Mouse (Mus musculus) lung, adult 2 months (tissue): ENCODE measurements at regions not wholly inside any gene's neighbourhood (a gene's known extent, or its start where the extent isn't known, plus 50 kb on each side); places are given as distances from the start of the nearest gene placed in this dataset.

ENCODE experiments used
- DNase-seq: peaks from one replicate; pipeline ENCODE4 v3.0.0; 2022
- H3K4me1 ChIP-seq: fragments of 200-500 bp; 2 replicates; pipeline ENCODE4 v1.6.1; 2011; ENCODE audit warnings: low read length; ENCODE audit not compliant: control insufficient read depth, insufficient read depth
- H3K4me3 ChIP-seq: fragments of 200-500 bp; replicated peaks from 2 replicates; pipeline ENCODE3; 2011; ENCODE audit warnings: low read depth, mild to moderate bottlenecking, control low read depth, low read length; ENCODE audit errors: extremely low read depth
- CTCF ChIP-seq: fragments of 200-500 bp; IDR thresholded peaks from 2 replicates; pipeline ENCODE4 v1.5.1; 2011; ENCODE audit warnings: mild to moderate bottlenecking, low read length, control low read depth; ENCODE audit not compliant: insufficient read depth
- POLR2A ChIP-seq: fragments of 200-500 bp; IDR thresholded peaks from 2 replicates; pipeline ENCODE4 v1.6.1; 2011; ENCODE audit warnings: low read depth, mild to moderate bottlenecking, control low read depth, low read length, borderline replicate concordance; ENCODE audit errors: extremely low read depth
- WGBS: fragments of 180-500 bp; shearing (Covaris S2); methylation state at CpG from one replicate; pipeline ENCODE4 v1.1.7; 2018; 5-methylcytosine and 5-hydroxymethylcytosine counted together

DNA sequence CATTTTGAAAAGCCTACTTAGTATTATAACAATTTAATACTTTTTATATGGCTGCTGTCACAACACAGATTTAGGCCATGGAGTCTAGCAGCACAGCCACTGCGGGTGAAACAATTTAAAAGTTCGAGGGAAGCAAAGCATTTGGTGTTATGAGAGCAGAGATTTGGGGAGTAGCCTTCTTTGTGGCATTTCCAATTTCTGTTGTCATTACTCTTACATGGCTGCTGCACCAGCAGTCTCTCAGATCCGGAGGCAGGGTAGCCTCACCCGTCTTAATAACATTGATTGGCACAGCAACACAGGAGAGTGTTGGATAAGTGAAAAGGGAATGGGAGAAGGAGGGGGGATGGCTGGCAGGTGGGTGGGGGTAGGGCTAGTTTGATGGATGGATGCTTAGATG, 58.5 kb upstream of the Ssx2ip start:
- WGBS, result 79% methylated on average over 4 of the region's 4 CpGs
- Histone ChIP-seq H3K4me3 (no peak overlapping the region), H3K4me1 (no peaks in the 10 kb centered on the region)
- TF ChIP-seq POLR2A (no peak), CTCF (no peak)
- DNase-seq, result no peak

DNA sequence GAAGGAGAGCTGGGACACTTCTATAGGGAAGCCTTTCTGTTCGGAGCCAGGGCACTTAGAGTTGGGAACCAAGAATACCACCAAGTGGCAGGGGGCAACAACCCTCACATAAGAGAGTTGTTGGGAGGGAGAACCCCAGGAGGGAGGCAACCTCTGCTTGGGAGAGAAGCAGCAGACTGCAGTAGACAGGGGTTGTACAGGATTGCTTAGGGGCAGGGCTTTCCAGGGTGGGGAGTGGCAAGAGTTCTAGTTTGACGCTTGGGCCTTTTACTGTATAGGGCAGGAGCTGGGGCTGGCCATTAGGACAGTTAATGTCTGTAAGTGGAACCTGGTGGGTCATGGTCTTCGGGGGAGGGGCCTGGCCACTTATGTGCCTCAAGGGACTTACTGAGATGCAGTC, 57.1 kb upstream of the Ssx2ip start:
- no peak for DNase-seq
- 81% methylated on average over 3 of the region's 3 CpGs for WGBS
- no peak overlapping the region for H3K4me3 ChIP-seq
- TF ChIP-seq POLR2A, result no peak
- no peak for TF ChIP-seq CTCF
- no peaks in the 10 kb centered on the region for H3K4me1 ChIP-seq

DNA sequence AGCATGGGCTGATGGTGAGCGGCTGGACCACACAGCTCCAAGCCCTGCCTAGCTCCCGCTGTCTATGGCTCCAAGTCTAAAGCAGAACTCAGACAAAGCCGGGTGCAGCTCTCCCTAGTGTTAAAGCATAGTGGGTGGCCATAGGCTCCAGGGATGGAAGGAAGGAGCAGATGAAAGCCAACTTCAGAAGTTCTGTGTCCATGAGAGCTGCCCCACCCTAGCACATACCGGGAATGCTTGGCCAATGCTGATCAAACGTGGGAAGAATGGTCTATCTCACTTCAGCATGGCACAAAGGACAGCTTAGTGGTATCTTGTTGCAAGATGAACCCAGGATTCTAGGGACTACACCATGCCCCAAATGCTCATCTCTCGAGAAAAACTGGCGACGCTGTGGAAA, 55.5 kb upstream of the Ssx2ip start:
- DNase-seq, result no peak
- WGBS, result 80% methylated on average over 8 of the region's 8 CpGs
- H3K4me1 ChIP-seq, result no peaks in the 10 kb centered on the region
- no peak overlapping the region for H3K4me3 ChIP-seq
- no peak for TF ChIP-seq POLR2A
- no peak for TF ChIP-seq CTCF

DNA sequence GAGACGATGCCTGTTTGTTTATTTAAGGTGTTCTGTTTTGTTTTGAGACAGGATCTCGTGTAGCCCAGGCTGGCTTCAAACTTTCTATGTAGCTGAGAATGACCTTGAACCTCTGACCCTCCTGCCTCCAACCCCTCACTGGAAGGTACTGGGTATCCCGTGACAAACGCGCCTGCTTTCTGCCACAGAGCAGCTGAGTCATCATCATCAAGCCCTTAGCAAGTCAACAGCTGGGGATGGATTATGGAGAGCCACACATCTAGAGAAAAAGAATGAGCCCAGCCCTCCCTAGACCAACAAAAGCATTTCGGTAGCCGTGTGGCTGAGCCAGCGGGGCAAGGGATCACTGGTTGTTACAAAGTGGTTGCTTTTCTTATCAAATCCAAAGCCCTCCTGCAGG, 55.0 kb upstream of the Ssx2ip start:
- Histone ChIP-seq H3K4me3 (no peak overlapping the region), H3K4me1 (no peaks in the 10 kb centered on the region)
- TF ChIP-seq CTCF (no peak), POLR2A (no peak)
- DNase-seq, result no peak
- 61% methylated on average over 8 of the region's 8 CpGs for WGBS

DNA sequence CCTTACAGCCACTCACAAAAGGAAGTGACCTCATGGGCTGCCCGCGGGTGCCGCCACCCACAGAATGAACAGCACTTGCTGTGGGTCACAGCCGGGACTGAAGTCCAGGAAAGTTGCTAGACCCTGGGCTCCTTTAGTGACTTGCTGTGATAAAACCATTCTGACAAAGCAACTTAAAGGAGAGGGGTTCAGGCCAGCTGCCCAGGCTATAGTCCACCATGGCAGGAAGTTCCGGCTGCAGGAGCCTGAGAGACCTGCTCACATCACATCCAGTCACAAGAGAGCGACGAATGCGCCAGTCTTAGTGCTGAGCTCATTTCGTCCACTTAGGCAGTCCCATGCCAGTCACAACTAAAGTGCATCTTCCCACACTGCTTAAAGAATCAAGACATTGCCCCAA, 54.3 kb upstream of the Ssx2ip start:
- Histone ChIP-seq H3K4me3 (no peak overlapping the region), H3K4me1 (no peaks in the 10 kb centered on the region)
- TF ChIP-seq POLR2A (no peak), CTCF (no peak)
- 91% methylated on average over 9 of the region's 9 CpGs for WGBS
- no peak for DNase-seq

DNA sequence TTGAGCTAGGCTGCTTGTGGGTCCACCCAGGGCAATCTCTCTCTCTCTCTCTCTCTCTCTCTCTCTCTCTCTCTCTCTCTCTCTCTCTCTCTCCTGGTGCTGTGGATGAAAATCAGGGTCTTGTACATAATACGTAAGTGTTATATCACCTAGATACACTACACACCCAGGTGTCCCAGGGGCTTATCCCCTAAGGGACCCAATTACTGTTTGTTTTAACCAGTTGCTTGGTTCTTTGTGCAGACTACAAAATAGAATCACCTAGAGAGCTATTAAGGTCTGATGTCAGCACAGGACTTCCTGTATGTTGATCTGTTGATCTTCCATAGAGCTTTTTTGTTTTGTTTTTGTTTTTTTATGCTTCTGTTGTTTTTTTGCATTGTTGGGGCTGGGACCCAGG, 53.0 kb upstream of the Ssx2ip start:
- DNase-seq, result no peak
- Histone ChIP-seq H3K4me1 (no peaks in the 10 kb centered on the region), H3K4me3 (no peak overlapping the region)
- 97% methylated on average over 1 of the region's 1 CpGs for WGBS
- TF ChIP-seq POLR2A (no peak), CTCF (no peak)

- WGBS, result 35% methylated on average over 4 of the region's 4 CpGs
- TF ChIP-seq POLR2A (no peak), CTCF (peak; percentile 92)
- peak; percentile 46 for DNase-seq
- Histone ChIP-seq H3K4me1 (no peaks in the 10 kb centered on the region), H3K4me3 (no peak overlapping the region)
These were observed 52.3 kb upstream of the Ssx2ip start for GRCm38 (mm10) chr3:146352187-146352586.

- H3K4me1 ChIP-seq, result no peaks in the 10 kb centered on the region
- TF ChIP-seq CTCF, result no peak
- TF ChIP-seq POLR2A, result no peak
- 94% methylated on average over 4 of the region's 4 CpGs for whole genome bisulfite sequencing
These were observed 50.5 kb upstream of the Ssx2ip start for GRCm38 (mm10) chr3:146353961-146354360.

More at GRCm38 (mm10) chr3:146353961-146354360, 50.5 kb upstream of the Ssx2ip start:
- DNase-seq, result no peak
- H3K4me3 ChIP-seq, result no peak overlapping the region
